Mouse (Mus musculus) mouse trophoblast stem cell (cell line): ENCODE measurements around the gene Gm20696.

ENCODE experiments used
- in situ Hi-C, 2 experiments: fragments of 300-500 bp; cut with MseI, MboI; formaldehyde crosslinking; loops; 2 replicates in 1 of 2; 3 replicates in 1 of 2; pipeline ENCODE4 v1.15.1; 2025

The Gm20696 gene

GRCm38 (mm10) chr6:99439214-99439877, 227.3 kb downstream of the Gm20696 start:
- in situ Hi-C loops, result no loop called here

GRCm38 (mm10) chr6:99436371-99436770, 230.2 kb downstream of the Gm20696 start:
- in situ Hi-C loops, result no loop called here

GRCm38 (mm10) chr6:99435140-99435539, 231.5 kb downstream of the Gm20696 start:
- in situ Hi-C loops, result no loop called here

- in situ Hi-C loops, result no loop called here
Measured at GRCm38 (mm10) chr6:99433006-99433405, 233.6 kb downstream of the Gm20696 start.

GRCm38 (mm10) chr6:99431941-99432340, 234.7 kb downstream of the Gm20696 start:
- in situ Hi-C loops, result no loop called here

GRCm38 (mm10) chr6:99430560-99430959, 236.0 kb downstream of the Gm20696 start:
- in situ Hi-C loops, result no loop called here

- in situ Hi-C loops, result no loop called here
Measured at GRCm38 (mm10) chr6:99429378-99430131, 237.0 kb downstream of the Gm20696 start.

- in situ Hi-C loops, result no loop called here
Measured at GRCm38 (mm10) chr6:99428961-99429360, 237.6 kb downstream of the Gm20696 start.

- in situ Hi-C loops, result no loop called here
Measured at GRCm38 (mm10) chr6:99427301-99427700, 239.3 kb downstream of the Gm20696 start.

- in situ Hi-C loops, result no loop called here
Measured at GRCm38 (mm10) chr6:99425044-99425443, 241.6 kb downstream of the Gm20696 start.

- in situ Hi-C loops, result no loop called here
Measured at GRCm38 (mm10) chr6:99420666-99421065, 245.9 kb downstream of the Gm20696 start.

GRCm38 (mm10) chr6:99412598-99412997, 254.0 kb downstream of the Gm20696 start:
- in situ Hi-C loops, result no loop called here

GRCm38 (mm10) chr6:99409602-99410001, 257.0 kb downstream of the Gm20696 start:
- in situ Hi-C loops, result no loop called here

- in situ Hi-C loops, result no loop called here
Measured at GRCm38 (mm10) chr6:99408880-99409279, 257.7 kb downstream of the Gm20696 start.

- in situ Hi-C loops, result no loop called here
Measured at GRCm38 (mm10) chr6:99403755-99404390, 262.7 kb downstream of the Gm20696 start.

GRCm38 (mm10) chr6:99402941-99403340, 263.7 kb downstream of the Gm20696 start:
- in situ Hi-C loops, result no loop called here

- in situ Hi-C loops, result no loop called here
Measured at GRCm38 (mm10) chr6:99402370-99402769, 264.2 kb downstream of the Gm20696 start.

- in situ Hi-C loops, result no loop called here
Measured at GRCm38 (mm10) chr6:99401801-99402200, 264.8 kb downstream of the Gm20696 start.

GRCm38 (mm10) chr6:99401211-99401610, 265.4 kb downstream of the Gm20696 start:
- in situ Hi-C loops, result no loop called here

- in situ Hi-C loops, result no loop called here
Measured at GRCm38 (mm10) chr6:99395745-99396144, 270.9 kb downstream of the Gm20696 start.

- in situ Hi-C loops, result no loop called here
Measured at GRCm38 (mm10) chr6:99394801-99395200, 271.8 kb downstream of the Gm20696 start.

- in situ Hi-C loops, result no loop called here
Measured at GRCm38 (mm10) chr6:99392484-99392883, 274.1 kb downstream of the Gm20696 start.
